Mouse (Mus musculus) embryonic stem cell, embryonic (primary cell): ENCODE measurements around the gene Pnkp.

Source experiments
- CTCF ChIA-PET, 4 experiments: fragments of 300-600 bp in 2 of 4; fragments of 350-600 bp in 2 of 4; sonication (Branson Sonifier 250); formaldehyde crosslinking; loops; one replicate each; lab custom pipeline; 2022; ENCODE audit warnings: inconsistent platforms in 2 of 4; lab: Charles Lee
- POLR2A ChIA-PET, 4 experiments: fragments of 300-600 bp in 2 of 4; fragments of 350-600 bp in 2 of 4; sonication (Branson Sonifier 250); formaldehyde crosslinking; loops; one replicate each; lab custom pipeline; 2022; ENCODE audit warnings: antibody characterized with exemption in 4 of 4, inconsistent platforms in 1 of 4; lab: Charles Lee

The Pnkp gene

GRCm38 (mm10) chr7:44888256-44889105, 31.5 kb downstream of the Pnkp start:
- POLR2A ChIA-PET = interaction anchor here in 3 of 4 experiments (0.6 to 3.0 kb wide), 14 partner anchors 9 to 612 kb away, joined by 3 to 11 read pairs (median 3); partner anchors contain the start of genes Ptov1 (in 2 of the 3), Akt1s1 (in 1 of the 3), Ap2a1 (in 1 of the 3) and Nup62 (in 1 of the 3)
- CTCF ChIA-PET = interaction anchor here in 2 of 4 experiments (0.5 to 1.1 kb wide), 5 partner anchors 9 to 615 kb away, joined by 3 to 10 read pairs (median 3); no protein-coding TSS in a partner anchor

- CTCF ChIA-PET = no interaction called here
- POLR2A ChIA-PET = interaction anchor here in 3 of 4 experiments (1.0 to 2.7 kb wide), 5 partner anchors 13 to 181 kb away, joined by 3 to 11 read pairs (median 6); partner anchors contain the start of genes Ptov1 (in 2 of the 3) and Izumo2 (in 1 of the 3)
Observed at GRCm38 (mm10) chr7:44890180-44890579, 33.2 kb downstream of the Pnkp start.

GRCm38 (mm10) chr7:44890737-44891136, 33.8 kb downstream of the Pnkp start:
- POLR2A ChIA-PET = interaction anchor here in 3 of 4 experiments (0.6 to 2.7 kb wide), 15 partner anchors 8 to 182 kb away, joined by 3 to 19 read pairs (median 8); partner anchors contain the start of genes Ptov1 (in 3 of the 3), Izumo2 (in 1 of the 3), Pnkp (in 1 of the 3) and Rras (in 1 of the 3)
- CTCF ChIA-PET = no interaction called here

- POLR2A ChIA-PET = interaction anchor here (0.5 to 2.7 kb wide), 54 partner anchors 8 to 257 kb away, joined by 3 to 19 read pairs (median 4); partner anchors contain the start of genes Ptov1 (in 3 of the 4), Il4i1 (in 2 of the 4), Nup62 (in 2 of the 4) and Pnkp (in 2 of the 4)
- CTCF ChIA-PET = interaction anchor here (0.6 to 1.1 kb wide), 7 partner anchors 10 to 190 kb away, joined by 3 to 5 read pairs (median 4); partner anchors contain the start of gene Ap2a1 (in 1 of the 4)
Observed at GRCm38 (mm10) chr7:44891611-44892010, 34.7 kb downstream of the Pnkp start.

GRCm38 (mm10) chr7:44892276-44892921, 35.5 kb downstream of the Pnkp start, which contains the start of gene Med25:
Gene Med25, minus strand, starts transcription at chr7:44892712.
- CTCF ChIA-PET = interaction anchor here in 3 of 4 experiments (0.6 to 1.1 kb wide), 5 partner anchors 9 to 189 kb away, joined by 3 to 5 read pairs (median 4); partner anchors contain the start of gene Ap2a1 (in 1 of the 3)
- POLR2A ChIA-PET = interaction anchor here (0.5 to 2.7 kb wide), 53 partner anchors 9 to 870 kb away, joined by 3 to 19 read pairs (median 4); partner anchors contain the start of genes Ptov1 (in 3 of the 4), Pnkp (in 2 of the 4), Prmt1 (in 2 of the 4) and Tbc1d17 (in 2 of the 4)

GRCm38 (mm10) chr7:44893197-44893596, 36.3 kb downstream of the Pnkp start:
- CTCF ChIA-PET = no interaction called here

GRCm38 (mm10) chr7:44894175-44894574, 37.2 kb downstream of the Pnkp start:
- POLR2A ChIA-PET = interaction anchor here in 3 of 4 experiments (0.7 to 4.3 kb wide), 13 partner anchors 11 to 75 kb away, joined by 3 to 26 read pairs (median 4); partner anchors contain the start of genes Akt1s1 (in 1 of the 3), Ap2a1 (in 1 of the 3), Ptov1 (in 1 of the 3) and Tbc1d17 (in 1 of the 3)

More at GRCm38 (mm10) chr7:44893197-44893596, 36.3 kb downstream of the Pnkp start:
- POLR2A ChIA-PET = interaction anchor here in 1 of 4 experiments (0.9 to 2.4 kb wide), 6 partner anchors 10 to 76 kb away, joined by 3 to 13 read pairs (median 4); partner anchors contain the start of gene Ptov1

GRCm38 (mm10) chr7:44895206-44895592, 38.3 kb downstream of the Pnkp start:
- POLR2A ChIA-PET = interaction anchor here in 3 of 4 experiments (0.5 to 4.7 kb wide), 34 partner anchors 11 to 225 kb away, joined by 3 to 45 read pairs (median 4); partner anchors contain the start of genes Ap2a1 (in 3 of the 3), Akt1s1 (in 2 of the 3), Atf5 (in 2 of the 3) and Il4i1 (in 2 of the 3)

More at GRCm38 (mm10) chr7:44894175-44894574, 37.2 kb downstream of the Pnkp start:
- CTCF ChIA-PET = no interaction called here

GRCm38 (mm10) chr7:44895593-44896434, 38.9 kb downstream of the Pnkp start, which contains the start of gene Fuz:
Gene Fuz, plus strand, starts transcription at chr7:44896079.
- CTCF ChIA-PET = interaction anchor here (0.6 to 1.9 kb wide), 14 partner anchors 11 to 189 kb away, joined by 3 to 8 read pairs (median 3); partner anchors contain the start of genes Ap2a1 (in 1 of the 4), Nup62 (in 1 of the 4) and Ptov1 (in 1 of the 4)
- POLR2A ChIA-PET = interaction anchor here in 3 of 4 experiments (0.5 to 4.7 kb wide), 52 partner anchors 11 to 234 kb away, joined by 3 to 45 read pairs (median 4); partner anchors contain the start of genes Ptov1 (in 3 of the 3), Akt1s1 (in 2 of the 3), Ap2a1 (in 2 of the 3) and Atf5 (in 2 of the 3)

More at GRCm38 (mm10) chr7:44895206-44895592, 38.3 kb downstream of the Pnkp start:
- CTCF ChIA-PET = interaction anchor here in 2 of 4 experiments (1.4 to 1.9 kb wide), 3 partner anchors 34 to 80 kb away, joined by 3 to 8 read pairs (median 4); partner anchors contain the start of genes Ap2a1 (in 1 of the 2) and Nup62 (in 1 of the 2)

GRCm38 (mm10) chr7:44896499-44896898, 39.6 kb downstream of the Pnkp start:
- POLR2A ChIA-PET = interaction anchor here in 3 of 4 experiments (0.6 to 4.7 kb wide), 47 partner anchors 13 to 233 kb away, joined by 3 to 45 read pairs (median 4); partner anchors contain the start of genes Ptov1 (in 3 of the 3), Akt1s1 (in 2 of the 3), Ap2a1 (in 2 of the 3) and Il4i1 (in 2 of the 3)
- CTCF ChIA-PET = interaction anchor here in 3 of 4 experiments (0.6 to 1.9 kb wide), 16 partner anchors 12 to 273 kb away, joined by 3 to 8 read pairs (median 3); partner anchors contain the start of genes Ap2a1 (in 1 of the 3), Nup62 (in 1 of the 3), Prmt1 (in 1 of the 3) and Ptov1 (in 1 of the 3)

- ChIA-PET POLR2A (interaction anchor here in 3 of 4 experiments (0.7 to 4.7 kb wide), 40 partner anchors 10 to 523 kb away, joined by 3 to 45 read pairs (median 4); partner anchors contain the start of genes Ptov1 (in 3 of the 3), Akt1s1 (in 2 of the 3), Atf5 (in 2 of the 3) and Il4i1 (in 2 of the 3)), CTCF (interaction anchor here in 2 of 4 experiments (0.6 to 2.4 kb wide), 17 partner anchors 22 to 550 kb away, joined by 3 to 10 read pairs (median 4); partner anchors contain the start of genes Ap2a1 (in 1 of the 2), Pold1 (in 1 of the 2), Ptov1 (in 1 of the 2) and Rras (in 1 of the 2))
Observed at GRCm38 (mm10) chr7:44898607-44899006, 41.7 kb downstream of the Pnkp start.

GRCm38 (mm10) chr7:44900632-44901031, 43.7 kb downstream of the Pnkp start:
- ChIA-PET POLR2A (interaction anchor here (0.6 to 4.7 kb wide), 33 partner anchors 9 to 534 kb away, joined by 3 to 21 read pairs (median 4); partner anchors contain the start of genes Ap2a1 (in 3 of the 4), Akt1s1 (in 2 of the 4), Atf5 (in 2 of the 4) and Il4i1 (in 2 of the 4)), CTCF (interaction anchor here in 3 of 4 experiments (0.5 to 2.2 kb wide), 10 partner anchors 16 to 168 kb away, joined by 3 to 13 read pairs (median 4); partner anchors contain the start of gene Ap2a1 (in 1 of the 3))

GRCm38 (mm10) chr7:44901230-44901722, 44.3 kb downstream of the Pnkp start:
- CTCF ChIA-PET = interaction anchor here in 3 of 4 experiments (0.5 to 2.2 kb wide), 19 partner anchors 9 to 1129 kb away, joined by 3 to 16 read pairs (median 4); partner anchors contain the start of genes Ap2a1 (in 1 of the 3) and Med25 (in 1 of the 3)

GRCm38 (mm10) chr7:44905430-44905829, 48.5 kb downstream of the Pnkp start:
- POLR2A ChIA-PET = interaction anchor here in 2 of 4 experiments (0.7 to 2.0 kb wide), 7 partner anchors 11 to 81 kb away, joined by 3 to 9 read pairs (median 5); partner anchors contain the start of genes Akt1s1 (in 1 of the 2), Prmt1 (in 1 of the 2), Ptov1 (in 1 of the 2) and Tbc1d17 (in 1 of the 2)
- CTCF ChIA-PET = no interaction called here

More at GRCm38 (mm10) chr7:44901230-44901722, 44.3 kb downstream of the Pnkp start:
- POLR2A ChIA-PET = interaction anchor here (0.6 to 4.7 kb wide), 41 partner anchors 9 to 533 kb away, joined by 3 to 21 read pairs (median 4); partner anchors contain the start of genes Ap2a1 (in 3 of the 4), Akt1s1 (in 2 of the 4), Atf5 (in 2 of the 4) and Il4i1 (in 2 of the 4)
